Mouse (Mus musculus): ENCODE results near the gene Cd80.

DNA sequence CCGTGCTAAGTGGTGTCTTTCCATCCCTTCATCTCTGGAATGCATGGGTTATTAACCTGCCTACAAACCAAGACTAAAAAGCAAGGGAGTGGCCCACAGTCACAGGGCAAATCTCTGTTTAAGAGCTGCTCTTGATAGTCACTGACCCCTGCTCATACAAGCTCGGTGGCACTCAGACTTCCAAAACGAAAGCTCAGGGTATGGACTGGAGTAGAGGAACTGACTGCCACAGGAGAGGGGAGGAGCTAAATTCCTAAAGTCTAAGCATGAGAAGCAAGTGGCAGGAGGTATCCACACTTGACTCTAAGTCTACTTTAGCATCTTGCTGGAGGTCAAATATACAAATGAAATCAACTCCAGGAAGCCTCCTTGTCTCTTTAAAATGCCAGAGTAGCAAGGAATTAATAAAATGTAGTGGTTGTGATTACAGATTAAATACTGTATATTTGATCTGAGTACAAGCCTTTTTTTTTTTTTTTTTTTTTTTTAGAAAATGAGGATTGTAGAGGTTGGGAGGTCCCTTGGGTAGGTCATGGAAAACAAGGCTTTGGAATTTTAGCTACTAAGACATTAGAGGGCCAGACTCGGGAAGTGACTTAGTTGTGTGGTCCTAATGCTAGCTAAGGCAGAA lies 20.4 kb downstream of the Cd80 start:
- no peak for TF ChIP-seq CTCF (IDR thresholded peaks at IDR 0.05; ENCODE audit: low read depth, low read length)
- no peak for TF ChIP-seq GATA1 (IDR thresholded peaks at IDR 0.05; ENCODE audit: borderline replicate concordance, low read length)
- no peak for TF ChIP-seq POLR2AphosphoS5 (IDR thresholded peaks at IDR 0.05; ENCODE audit: insufficient replicate concordance, low read depth, low read length)

Measured in G1E (cell line).